Mouse (Mus musculus) urinary bladder, postnatal 14 days (tissue): ENCODE data around the gene Crygb.

Experiments
- DNase-seq: peaks from one replicate; pipeline ENCODE4 v3.0.0; 2021; ENCODE audit warnings: low spot score

Gene Crygb

GRCm38 (mm10) chr1:65082188-65082587 is at the start of gene Crygb:
Crygb (minus strand) TSS chr1:65082288.
- no peak for DNase-seq

GRCm38 (mm10) chr1:65131671-65132070 is 49.6 kb upstream of the Crygb start:
- DNase-seq: no peak

DNA sequence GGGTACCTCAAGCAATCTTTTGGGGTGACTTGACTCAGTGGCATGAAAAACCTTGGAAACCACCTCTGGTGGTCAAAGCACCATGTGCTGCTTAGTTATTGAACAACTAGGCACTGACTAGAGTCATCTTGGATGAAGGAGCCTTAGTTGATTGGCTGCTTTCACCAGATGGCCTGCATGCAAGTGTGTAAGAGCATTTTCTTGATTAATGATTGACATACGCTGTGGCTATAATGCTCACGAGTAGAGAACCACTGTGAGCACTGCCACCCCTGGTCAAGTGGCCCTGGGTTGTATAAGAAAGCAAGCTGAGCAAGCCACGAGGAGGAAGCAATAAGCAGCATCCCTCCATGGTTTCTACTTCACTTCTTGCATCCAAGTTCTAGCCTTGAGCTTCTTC is 48.1 kb upstream of the Crygb start:
- no peak for DNase-seq

GRCm38 (mm10) chr1:65129634-65130180 is 47.6 kb upstream of the Crygb start:
- DNase-seq: no peak

DNA sequence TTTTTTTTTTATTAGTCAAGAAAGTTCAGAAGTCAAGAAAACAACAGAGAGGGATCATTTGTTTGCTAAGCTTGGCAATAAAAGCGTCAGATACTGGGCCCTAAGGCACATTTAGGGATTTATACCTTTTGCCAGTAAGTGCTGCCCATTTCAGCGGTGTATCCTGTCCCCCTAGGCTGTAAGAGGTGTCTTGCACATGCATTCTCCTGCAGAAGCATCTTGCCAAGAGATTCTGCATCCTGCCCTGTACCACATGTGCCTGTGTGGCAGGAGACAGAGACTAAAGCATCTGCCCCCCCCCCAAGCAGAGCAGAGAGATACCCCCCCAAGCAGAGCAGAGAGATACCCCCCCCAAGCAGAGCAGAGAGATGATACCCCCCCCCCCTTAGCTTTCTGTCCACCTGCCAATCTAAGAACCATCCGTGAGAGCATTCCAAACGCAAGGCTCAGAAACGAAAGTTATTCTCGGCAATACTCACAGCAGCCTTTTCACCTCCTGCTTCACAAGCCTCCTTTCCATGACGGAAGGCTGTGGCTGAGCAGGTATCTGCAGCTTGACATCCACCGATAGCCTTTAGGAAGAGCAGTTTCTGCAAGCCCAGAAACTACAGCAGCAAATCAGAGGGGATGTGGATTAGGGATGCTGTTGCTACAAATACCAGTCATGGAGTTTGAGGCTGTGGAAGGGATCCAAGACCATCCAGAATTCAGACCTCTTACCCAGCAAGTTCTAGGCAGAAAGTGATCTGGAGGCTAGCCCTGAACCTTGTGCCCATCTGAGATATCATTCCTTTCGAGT is 40.7 kb upstream of the Crygb start, which contains the start of gene D630023F18Rik:
Gene D630023F18Rik (minus strand): TSS at position 641 of the 799 bp plus-strand sequence.
- no peak for DNase-seq

- DNase-seq: no peak
Measured at GRCm38 (mm10) chr1:65119438-65119837, 37.4 kb upstream of the Crygb start, which contains the start of gene Gm28845. Gm28845 (minus strand) TSS chr1:65119558.

DNA sequence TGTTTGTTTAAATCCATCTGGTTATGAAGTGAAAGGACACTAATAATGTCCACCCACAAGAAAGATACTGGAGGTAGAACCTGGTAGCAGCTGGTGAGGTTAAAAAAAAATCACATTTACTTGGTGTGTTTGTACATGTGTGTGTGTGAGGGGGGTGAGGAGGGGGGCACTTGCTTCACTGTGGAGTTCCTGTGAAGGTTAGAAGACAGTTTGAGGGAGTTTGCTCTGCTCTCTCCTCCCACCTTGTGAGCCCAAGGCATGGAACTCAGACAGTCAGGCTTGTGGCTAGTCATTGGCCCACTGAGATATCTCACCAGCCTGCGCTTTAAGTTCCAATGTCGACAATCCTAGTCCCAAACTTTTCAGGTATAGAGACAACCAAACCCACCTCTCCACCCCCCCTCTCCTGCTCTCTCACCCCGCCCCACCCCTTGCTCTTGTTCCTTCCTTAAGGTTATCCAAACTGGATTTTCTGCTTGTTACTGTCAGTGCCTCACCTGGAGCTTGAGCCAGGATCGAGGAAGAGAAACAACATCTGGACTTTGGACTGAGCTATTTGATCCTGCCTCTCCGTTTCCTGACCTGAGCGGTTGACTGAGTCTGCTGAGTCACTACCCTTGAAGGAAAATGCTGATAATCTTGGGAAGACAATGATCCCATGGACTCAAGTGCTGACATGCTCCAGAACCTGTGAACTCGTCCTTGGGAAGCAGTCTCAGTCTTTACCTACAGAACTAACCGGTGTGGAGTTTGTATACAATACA is 36.2 kb upstream of the Crygb start:
- peak; percentile 10 for DNase-seq

DNA sequence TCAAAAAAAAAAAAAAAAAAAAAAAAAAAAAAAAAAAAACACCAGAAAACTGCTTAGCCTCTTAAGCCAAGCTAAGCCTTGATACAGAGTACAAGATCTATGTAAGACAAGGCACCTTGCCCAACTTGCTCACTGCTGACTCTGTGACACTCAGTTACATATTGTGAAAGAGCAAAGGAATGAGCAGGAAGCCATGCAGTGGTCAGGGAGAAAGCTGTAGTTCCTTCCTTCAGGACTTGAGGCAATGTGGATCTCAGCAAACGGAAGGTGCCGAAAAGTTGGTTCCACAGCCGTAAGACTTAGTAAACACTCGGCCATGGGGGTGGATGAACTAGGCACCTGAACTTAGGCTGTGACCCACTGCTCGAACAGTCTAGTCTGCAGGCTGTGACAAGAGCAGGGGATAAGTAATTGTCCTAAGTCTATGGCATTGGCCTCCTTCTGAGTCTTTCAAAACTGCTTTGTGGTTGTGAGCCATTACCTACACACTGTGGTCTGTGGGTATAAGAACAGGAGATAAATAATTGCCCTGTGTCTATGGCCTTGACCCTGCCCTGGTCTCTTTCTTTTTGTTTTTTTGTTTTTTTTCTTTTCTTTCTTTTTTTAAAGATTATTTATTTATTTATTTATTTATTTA is 31.6 kb upstream of the Crygb start:
- peak; percentile 20 for DNase-seq

DNA sequence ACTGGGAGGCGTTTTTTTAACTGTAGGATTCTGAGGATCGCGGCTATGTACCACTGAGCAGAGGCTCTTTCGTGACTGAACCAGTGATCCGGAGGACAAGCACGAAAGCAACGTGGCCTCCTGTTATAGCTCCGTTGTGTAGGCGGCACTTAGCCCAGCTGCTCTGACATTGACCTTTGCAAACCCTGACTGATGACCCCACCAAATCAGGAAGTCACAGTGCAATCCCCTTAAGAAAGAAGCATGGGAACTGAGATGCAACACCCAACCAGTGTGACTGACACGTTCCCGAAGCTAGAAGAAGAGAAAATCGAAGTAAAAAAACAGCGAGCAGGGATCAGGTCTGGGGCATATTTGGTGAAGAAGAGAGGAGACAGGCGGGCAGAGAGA is 30.7 kb upstream of the Crygb start:
- no peak for DNase-seq

DNA sequence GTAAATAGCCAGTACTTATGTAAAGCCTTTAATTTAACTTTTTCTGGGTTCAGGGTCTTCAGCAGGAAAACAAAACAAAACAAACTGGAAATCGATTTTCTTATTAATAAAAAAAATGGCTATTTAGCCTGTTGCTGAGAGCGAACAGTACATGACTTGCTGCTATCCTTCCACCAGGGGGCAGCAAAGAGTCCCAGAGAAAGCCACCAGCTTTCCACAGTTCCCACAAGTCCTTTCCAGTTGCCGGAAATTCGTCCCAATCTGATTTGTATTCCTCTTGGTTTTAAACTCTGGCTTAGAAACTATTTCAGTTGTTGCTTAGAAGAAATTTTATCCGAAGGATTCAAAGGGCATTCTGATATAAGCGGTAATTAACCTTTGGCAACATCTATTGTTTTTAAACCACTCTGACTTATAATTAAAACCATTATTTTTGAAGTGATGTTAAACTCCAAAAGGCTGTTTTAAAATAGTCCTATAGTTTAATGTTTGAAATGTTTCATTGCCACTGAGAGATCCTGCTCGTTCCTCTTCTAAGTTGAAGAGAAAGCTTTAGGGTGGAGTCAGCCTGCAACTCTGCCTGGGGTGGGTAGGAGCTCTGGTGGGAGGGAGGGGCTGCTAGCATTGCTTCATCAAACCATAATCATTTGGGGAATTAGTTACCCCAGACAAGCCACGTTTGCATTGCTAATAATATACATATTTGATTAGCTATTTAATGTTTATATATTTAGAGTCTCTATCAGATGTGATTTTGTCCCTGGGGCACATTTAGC is 30.1 kb upstream of the Crygb start:
- peak; percentile 76 for DNase-seq

DNA sequence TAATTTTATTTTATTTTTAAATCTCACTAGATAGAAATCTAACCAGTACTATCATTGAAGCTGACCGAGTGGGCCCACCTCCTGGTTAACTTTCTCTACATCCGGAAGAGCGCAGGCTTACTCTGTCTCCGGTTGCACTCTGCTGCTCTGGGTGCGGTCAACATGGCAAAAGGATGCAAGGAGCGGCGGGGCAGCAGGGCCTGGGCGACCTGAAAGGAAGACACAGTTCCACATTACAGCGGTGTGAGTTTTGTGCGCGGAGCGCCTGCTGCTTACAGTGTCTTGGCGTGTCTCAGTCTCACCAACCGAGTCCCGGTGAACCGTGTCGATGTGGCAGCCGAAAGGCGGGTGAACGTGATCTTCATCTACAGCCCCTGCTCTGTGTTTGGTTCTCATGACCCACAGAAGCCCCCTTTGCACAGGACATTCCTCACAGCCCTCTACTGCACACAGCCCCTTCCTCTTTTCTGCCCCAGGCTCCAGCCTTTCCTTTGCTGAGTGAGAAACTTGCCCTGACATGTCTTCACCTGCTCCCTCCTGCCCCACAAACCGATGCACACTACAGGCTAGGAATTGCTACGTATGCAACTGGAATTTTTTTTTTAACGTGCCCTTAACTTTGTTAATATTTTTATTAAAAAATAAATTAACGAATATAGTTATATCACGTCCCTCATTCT is 27.8 kb upstream of the Crygb start:
- DNase-seq: no peak

DNA sequence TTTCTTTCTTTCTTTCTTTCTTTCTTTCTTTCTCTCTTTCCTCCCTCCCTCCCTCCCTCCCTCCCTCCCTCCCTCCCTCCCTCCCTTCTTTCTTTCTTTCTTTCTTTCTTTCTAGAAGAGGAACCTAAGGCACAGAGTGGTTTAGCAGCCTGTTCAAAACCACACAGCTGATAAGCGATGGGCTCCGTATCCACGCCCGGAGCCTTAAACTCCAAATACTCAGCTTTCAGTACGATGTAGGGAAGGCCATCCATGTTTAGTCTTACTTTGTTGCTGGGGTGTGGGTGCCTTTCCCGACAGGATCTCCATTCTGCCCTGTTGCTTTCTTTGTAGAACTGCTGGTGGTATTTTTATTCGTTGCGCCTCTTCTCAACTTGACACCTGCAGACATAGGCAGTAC is 27.1 kb upstream of the Crygb start:
- no peak for DNase-seq

- no peak for DNase-seq
Measured at GRCm38 (mm10) chr1:65107654-65108279, 25.7 kb upstream of the Crygb start.

DNA sequence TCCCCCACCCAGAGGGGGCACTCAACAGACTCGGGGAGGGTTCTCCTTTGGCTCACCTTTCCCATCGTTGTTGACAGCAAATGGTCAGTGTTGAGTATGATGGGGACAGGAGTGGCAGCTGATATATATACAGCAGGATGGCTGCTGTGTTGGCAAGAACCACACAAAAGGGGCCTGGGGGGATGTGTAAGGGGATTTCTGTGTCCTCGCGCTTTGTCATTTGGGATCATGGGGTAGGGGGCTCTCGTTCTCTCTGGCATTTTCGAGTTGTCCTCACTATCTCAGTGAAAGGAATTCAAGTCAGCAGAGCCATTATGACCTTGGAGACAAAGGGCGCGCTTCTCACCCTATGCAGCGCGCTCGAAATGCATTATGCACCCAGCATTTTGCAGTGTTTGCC is 21.2 kb upstream of the Crygb start, which contains the start of gene Cryga:
Gene Cryga (minus strand): TSS at position 101 of the 400 bp plus-strand sequence.
- no peak for DNase-seq

DNA sequence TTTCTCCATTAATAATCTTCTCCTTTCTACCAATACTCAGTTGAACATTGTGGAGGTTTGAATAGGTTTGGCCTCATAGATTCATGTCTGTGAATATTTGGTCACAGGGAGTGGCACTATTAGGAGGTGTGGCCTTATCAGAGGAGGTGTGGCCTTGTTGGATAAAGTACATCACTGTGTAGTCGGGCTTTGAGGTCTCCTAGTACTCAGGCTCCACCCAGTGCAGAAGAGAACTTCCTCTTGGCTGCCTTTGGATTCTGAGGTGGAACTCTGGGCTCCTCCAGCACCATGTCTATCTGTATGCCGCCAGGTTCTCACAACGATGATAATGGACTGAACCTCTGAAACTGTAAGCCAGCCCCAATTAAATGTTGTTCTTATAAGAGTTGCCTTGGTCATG is 14.9 kb upstream of the Crygb start:
- DNase-seq: no peak

- DNase-seq: no peak
Measured at GRCm38 (mm10) chr1:65091566-65091965, 9.5 kb upstream of the Crygb start.

- peak; percentile 63 for DNase-seq
Measured at GRCm38 (mm10) chr1:65090370-65090769, 8.3 kb upstream of the Crygb start.

- DNase-seq: no peak
Measured at GRCm38 (mm10) chr1:65088567-65089356, 6.7 kb upstream of the Crygb start.

- no peak for DNase-seq
Measured at GRCm38 (mm10) chr1:65075607-65076006, 6.5 kb downstream of the Crygb start.

DNA sequence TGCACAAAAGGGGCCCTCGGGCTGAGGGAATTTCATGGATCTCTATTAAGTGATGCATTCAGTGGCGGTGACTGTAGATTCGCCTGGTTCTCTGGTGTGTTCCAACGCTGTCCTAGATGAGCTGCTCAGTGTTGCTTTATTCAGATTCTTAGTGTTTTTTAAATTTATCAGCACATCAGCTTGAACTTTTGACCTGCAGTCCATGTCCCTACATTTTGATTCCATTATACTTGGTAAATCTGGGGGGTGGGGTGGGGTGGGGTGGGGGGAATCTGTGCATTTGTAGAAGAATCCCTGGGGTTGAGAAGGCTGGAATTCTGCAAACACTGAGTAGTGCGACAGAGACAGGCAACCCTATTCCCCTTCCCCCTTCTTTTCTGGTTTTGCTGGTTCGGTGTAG is 8.5 kb downstream of the Crygb start, which contains the start of gene Crygc:
Gene Crygc (minus strand): TSS at position 101 of the 400 bp plus-strand sequence.
- DNase-seq: no peak
